Mouse (Mus musculus): ENCODE data around the gene Chrm4.

GRCm38 (mm10) chr2:91950275-91951085 is 23.4 kb downstream of the Chrm4 start:
- TF ChIP-seq POLR2A (IDR thresholded peaks at IDR 0.05; ENCODE audit: insufficient read depth, low read length) = no peak
- TF ChIP-seq CTCF (IDR thresholded peaks at IDR 0.05; ENCODE audit: low read depth, low read length) = no peak
- TF ChIP-seq EP300 (IDR thresholded peaks at IDR 0.05; ENCODE audit: insufficient read depth, low read depth, low read length) = no peak
